Mouse (Mus musculus) heart, adult 9 months (tissue): ENCODE results near the gene Prkaa1.
"Not testable (repeated sequence)": the region's sequence is repeated elsewhere in the genome, so short reads cannot be mapped to it uniquely, and the experiment has no call there.

Experiments
- DNase-seq, 2 experiments: peaks; one replicate each; pipeline ENCODE4 v3.0.0; 2022; ENCODE audit warnings: low spot score in 2 of 2

Prkaa1 gene

GRCm38 (mm10) chr15:5165121-5165773 lies 21.6 kb downstream of the Prkaa1 start:
- no peak for DNase-seq

- DNase-seq: no peak
Measured at GRCm38 (mm10) chr15:5173217-5173820, 29.7 kb downstream of the Prkaa1 start.

GRCm38 (mm10) chr15:5184668-5185330 lies 41.1 kb downstream of the Prkaa1 start:
- no peak for DNase-seq

DNA sequence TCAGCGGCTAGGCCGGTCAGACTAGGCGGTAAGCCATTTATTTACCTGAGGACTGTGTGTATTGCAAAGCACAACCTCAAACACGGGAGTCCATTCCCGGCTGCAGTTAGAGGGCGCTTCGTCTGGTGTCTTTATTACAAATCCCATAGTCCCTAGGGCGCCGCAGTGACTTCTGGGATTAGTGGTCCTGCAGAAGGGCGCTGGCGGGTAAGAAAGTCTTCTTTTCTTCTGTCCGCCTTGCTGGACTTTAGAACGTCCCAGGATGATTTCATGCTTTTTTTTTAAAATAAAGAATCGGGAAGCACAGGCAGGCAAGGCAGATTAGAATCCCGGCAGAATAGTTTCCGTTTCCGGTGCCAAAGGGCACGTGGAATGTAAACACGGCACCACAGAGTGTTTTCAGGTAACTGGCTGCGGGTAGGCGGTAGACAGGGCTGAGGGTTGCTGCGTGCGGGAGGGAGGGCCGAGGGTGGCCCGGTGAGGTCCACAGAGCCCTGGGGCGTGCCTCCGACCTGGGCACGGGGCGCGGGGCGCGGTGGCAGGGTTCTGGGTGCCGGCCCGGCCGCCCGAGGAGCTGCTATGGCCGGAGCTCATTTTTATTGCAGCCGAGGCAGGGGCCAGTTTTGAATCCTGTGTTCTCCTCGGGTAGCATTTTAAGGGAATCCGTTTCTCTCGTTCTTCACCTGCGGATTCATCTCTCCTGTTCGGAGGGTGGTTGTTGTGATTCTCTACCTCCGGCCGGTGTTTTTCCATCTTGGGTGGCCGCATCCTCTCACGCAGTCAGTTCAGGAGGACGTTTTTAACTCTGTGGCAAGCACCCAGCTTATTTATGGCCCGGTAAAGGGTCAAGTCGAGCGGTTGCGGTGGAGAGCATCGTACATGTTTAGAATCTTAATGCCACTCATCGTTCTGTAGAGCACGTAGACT lies 42.0 kb downstream of the Prkaa1 start, which contains the start of gene Ttc33:
Gene Ttc33 (plus strand): TSS at position 160 of the 927 bp plus-strand sequence.
- DNase-seq: peak; percentile 75 to 81

DNA sequence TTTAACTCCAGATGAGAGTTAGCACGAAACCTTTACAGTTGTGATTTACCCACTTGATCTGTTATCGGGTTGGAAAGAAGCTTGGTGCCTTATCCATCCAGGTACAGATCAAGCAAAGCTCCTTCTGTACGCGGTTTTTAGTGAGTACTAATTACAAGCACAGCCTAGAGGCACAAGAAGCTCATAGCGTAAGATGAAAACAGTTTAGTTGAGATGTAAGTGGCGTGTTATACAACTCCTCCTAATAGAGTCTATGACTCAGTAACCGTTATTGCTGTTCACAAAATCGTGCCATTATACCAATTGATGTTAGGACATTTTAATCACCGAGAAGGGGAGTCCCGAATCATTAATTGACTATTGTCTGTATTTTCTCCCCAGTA lies 42.6 kb downstream of the Prkaa1 start:
- no peak for DNase-seq

GRCm38 (mm10) chr15:5187116-5187515 lies 43.5 kb downstream of the Prkaa1 start:
- DNase-seq: no peak

GRCm38 (mm10) chr15:5188029-5188428 lies 44.4 kb downstream of the Prkaa1 start:
- DNase-seq: no peak

DNA sequence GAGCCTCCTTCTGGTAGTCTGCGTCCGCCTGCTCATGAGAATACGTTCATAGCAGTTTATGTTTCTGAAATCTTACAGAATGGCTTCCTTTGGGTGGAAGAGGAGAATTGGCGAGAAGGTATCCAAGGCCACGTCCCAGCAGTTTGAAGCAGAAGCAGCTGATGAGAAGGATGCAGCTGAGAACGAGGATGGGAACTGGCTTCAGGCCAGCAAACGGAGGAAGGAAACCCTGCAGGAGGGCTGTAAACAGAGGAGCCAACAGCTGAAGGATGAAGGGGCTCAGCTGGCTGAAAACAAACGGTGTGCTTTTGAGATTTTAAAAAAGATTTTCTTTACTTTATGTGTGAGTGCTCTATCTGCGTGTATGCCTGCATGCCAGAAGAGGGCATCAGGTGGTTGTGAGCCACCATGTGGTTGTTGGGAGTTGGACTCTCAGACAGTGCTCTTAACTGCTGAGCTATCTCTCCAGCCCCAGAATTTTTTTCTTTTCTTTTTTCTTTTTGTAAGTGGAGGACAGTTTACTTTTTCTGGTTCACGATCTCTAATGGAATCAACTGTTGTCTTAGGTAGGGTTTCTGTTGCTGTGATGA lies 45.9 kb downstream of the Prkaa1 start:
- peak in 1 of 2 experiments; percentile 20 for DNase-seq

DNA sequence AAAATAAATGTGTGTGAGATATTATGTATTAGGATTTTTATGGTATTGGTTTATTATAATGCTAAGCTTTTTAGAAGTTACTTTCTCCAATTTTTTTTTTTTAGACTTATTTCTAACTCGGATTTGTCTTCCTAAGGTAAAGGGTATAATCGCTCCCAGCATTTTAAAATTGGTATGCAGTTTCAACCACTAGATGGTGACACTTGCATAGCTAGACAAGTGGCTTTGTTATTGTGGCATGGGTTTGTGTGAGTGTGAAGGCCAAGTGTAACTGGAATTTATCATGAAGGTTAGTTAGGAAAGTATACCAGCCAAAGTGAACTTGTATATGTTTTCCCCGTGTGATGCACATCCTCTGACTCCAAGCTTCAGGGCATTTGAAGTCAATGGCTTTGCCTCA lies 50.2 kb downstream of the Prkaa1 start:
- DNase-seq: no peak

GRCm38 (mm10) chr15:5194446-5194845 lies 50.8 kb downstream of the Prkaa1 start:
- no peak for DNase-seq

- DNase-seq: no peak
Measured at GRCm38 (mm10) chr15:5194931-5195330, 51.3 kb downstream of the Prkaa1 start.

DNA sequence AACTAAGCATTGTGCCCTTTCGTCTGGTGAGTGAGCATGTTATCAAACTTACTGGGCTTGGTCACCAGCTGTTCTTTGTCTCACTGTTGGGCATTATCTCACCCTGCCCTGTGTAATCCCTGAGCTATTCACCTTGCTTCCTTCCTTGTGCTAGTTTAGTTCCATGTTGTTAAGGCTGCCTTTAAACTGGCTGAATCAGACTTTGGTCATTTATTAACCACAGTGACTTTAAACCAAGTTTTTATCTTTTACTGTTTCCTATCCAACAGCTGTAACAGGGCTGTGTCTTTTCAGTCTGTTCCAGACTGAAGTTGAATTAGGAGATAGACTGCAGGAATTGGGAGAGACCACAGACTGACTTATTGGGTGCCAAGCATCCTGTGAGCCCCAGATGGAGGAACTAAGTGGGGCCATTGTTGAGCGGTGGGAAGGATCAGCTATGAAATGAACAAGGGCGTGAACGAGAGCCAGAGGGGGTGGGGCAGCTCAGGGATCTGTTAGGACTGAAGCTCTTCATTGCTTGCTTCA lies 52.4 kb downstream of the Prkaa1 start:
- DNase-seq: peak; percentile 37 to 56

DNA sequence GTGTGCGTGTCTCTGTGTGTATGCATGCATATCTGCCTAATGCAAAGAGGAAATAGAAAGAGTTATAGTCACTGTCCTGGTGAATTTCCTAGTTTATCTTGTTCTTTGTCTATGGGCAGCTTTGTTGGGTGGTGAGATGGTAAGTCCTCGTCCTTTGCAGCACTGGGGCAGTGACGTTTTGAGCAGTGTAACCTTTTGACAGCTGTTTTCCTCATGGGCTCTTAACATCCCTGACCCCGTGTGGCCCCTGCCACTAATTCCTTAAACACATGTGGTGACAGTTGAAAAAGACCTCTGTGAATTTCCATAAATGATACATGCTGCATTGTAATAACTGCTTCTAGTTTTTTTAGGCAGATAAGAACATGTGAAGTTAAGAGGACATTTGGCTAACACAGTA lies 53.0 kb downstream of the Prkaa1 start:
- no peak for DNase-seq

DNA sequence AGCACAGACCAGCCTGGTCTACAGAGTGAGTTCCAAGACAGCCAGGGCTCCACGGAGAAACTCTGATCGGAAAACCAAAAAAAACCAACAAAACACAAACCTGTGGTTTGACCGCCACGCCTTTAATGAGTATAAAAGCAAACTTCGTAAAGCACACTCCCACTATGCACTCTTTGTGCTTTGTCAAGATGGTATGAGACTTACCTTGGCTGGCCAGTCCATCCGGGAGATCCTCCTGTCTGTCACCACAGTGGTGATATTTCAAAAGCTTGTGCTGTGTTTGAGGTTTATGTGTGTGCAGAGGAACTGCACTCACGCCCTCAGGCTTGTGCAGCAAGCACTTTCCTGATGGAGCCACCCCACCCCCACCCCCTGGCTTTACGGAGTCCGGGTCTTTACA lies 61.6 kb downstream of the Prkaa1 start:
- no peak for DNase-seq

DNA sequence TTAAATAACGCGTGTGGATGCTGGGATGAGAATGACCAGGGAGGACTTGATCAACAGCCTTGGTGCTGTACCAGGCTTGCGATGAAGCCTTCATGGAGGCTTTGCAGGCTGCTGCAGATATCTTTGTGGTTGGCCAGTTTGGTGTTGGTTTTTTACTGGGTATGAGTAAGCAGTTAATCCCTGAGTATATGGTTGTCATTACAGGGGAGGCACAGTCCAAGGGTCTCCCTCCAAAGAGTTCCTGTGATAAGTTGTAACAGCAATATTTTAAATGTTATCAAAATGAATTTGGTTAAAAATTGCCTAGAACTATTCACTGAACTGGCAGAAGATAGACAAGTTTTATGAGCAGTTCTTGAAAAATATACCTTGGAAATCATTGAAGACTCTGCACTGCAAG lies 65.5 kb downstream of the Prkaa1 start:
- no peak for DNase-seq

DNA sequence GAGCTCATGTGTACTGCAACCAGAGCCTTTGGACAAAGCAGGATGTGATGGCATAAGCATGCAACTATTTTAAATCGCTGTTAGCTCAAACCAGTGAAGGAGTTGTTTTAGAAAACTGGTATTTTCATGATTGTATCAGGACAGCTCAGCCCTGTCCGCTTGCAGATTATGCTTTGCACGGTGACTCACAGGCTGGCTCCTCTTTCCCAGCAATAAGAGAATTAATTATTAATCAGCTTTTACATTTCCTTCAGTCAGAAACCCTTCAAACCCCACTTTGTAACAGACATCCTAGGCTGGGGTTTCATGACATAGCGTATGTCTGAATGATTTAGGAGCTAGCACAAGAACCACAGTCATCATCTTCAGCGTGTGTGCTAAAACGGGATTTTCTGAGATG lies 76.8 kb downstream of the Prkaa1 start:
- DNase-seq: no peak

- DNase-seq: not testable (repeated sequence)
Measured at GRCm38 (mm10) chr15:5230746-5231145, 87.1 kb downstream of the Prkaa1 start.
